Mouse (Mus musculus): ENCODE data around the gene Miox.

DNA sequence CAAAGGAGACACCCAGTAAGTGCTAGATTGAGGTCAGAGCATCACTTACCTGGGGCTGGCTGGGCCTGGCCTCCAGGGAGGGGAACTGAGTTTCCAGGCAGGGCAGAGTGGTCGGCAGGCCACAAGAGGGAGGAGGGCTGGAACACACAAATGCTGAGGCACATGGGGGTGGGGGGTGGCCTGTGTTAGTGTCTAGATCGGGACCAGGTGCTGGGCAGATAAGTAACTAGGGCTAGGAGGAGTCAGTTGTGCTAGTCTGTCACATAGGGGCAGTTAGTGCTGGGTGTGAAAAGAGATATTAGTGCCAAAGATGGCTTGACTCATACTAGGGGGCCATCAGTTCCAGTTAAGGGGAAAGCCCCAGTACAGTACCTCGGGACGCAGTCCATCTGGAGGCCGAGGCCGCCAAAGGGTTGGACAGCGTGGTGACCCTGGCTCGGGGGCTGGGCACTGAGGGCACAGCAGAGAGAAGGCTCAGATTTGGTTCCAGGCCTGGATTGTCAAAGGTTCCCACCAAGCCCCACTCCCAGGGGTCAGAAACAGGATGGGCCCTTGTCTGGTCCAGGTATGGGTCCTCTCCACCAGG, 38.5 kb upstream of the Miox start:
- no peak for TF ChIP-seq CTCF (IDR thresholded peaks at IDR 0.05; ENCODE audit: low read depth)
- TF ChIP-seq EP300 (IDR thresholded peaks at IDR 0.05; ENCODE audit: low read depth) = no peak

Measured in heart, postnatal 0 days (tissue).